Mouse (Mus musculus) 3134 (cell line): ENCODE results near the gene Cdk5r1.

Experiments used
- DNase-seq: peaks from one replicate; pipeline ENCODE4 v3.0.0-alpha.2; 2011; ENCODE audit warnings: low spot score; ENCODE audit not compliant: insufficient read length; ENCODE audit errors: extremely low read depth

Gene Cdk5r1

GRCm38 (mm10) chr11:80503281-80503680 lies 26.5 kb downstream of the Cdk5r1 start:
- DNase-seq, result no peak

GRCm38 (mm10) chr11:80503726-80504452 lies 27.1 kb downstream of the Cdk5r1 start:
- no peak for DNase-seq

GRCm38 (mm10) chr11:80504519-80505385 lies 27.9 kb downstream of the Cdk5r1 start:
- no peak for DNase-seq

DNA sequence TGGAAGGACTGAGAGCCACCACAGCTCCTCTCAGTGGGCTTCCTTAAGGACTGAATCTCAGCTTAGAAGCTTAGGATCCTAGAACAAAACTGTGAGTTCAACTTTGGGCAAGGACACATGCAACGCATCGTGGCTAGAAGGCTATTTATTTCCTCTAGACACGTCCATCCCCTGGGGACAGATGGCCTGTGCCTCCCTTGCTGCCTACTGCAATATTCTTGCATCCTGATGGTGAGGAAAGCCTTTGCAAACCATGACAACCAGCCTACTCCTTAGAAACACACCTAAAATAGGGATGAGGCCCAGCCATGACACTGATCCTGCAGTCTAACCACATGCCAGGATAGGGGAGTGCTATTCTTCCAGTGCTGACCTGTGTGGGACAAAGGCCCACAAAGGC lies 28.8 kb downstream of the Cdk5r1 start:
- DNase-seq, result no peak

- no peak for DNase-seq
These were observed 29.7 kb downstream of the Cdk5r1 start for GRCm38 (mm10) chr11:80506483-80506882.

- DNase-seq, result no peak
These were observed 31.0 kb downstream of the Cdk5r1 start for GRCm38 (mm10) chr11:80507791-80508190.

DNA sequence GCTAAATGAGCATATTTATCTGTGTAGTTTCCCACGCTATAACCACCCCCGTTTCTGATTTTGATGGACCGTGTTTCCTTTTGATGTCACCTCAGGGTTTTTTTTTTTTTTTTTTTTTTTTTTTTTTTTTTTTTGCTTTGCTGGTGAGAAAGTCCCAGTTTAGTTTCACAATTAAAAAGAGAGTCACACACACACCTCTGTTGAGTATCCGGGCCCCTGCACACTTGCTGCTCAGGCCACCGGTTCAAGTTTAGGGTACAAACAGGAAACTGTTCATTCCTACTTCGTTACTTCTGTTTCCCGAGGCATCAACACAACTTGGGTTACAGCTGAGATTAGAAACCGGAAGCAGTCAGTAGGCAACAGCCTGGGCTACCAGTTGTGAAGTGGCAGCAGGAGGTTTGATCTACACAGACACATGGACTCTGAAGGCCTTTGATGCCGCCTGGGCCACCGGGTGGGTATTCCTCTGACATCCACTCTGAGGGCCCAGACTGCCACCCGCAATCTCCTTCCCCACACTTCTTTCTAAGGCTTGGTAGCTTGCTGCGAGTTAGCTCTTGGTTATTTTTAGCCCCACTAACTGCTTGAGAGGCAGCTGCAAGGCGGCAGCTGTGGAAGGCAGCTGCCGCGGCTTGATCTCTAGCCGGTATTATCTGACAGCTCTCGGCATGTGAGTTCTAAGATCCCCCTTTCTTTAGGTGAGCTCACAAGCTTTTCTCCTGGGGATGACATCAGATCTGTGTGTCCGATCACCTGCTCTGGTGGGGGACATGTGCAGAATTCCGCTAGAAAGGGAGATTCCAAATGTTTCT lies 31.7 kb downstream of the Cdk5r1 start:
- DNase-seq, result no peak

- DNase-seq, result no peak
These were observed 32.3 kb downstream of the Cdk5r1 start for GRCm38 (mm10) chr11:80509176-80509506.

DNA sequence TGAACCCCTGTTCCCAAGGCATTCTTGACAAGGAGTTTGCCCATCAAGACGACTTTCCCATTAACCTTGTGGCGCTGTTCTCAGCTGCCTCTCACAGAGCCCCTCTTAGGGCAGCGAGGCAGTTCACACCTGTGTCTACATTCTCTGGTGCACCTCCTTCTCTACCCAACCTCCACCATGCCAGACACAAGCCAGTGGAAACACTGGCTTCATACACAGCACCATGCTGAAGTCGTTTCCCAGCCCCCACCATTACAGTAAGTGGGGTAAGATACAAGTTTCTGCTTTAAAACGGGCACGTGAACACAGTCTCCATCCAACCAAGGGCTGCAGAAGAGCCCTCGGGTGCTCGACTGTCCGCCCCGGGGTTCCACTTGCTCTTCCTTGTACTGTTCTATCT lies 33.3 kb downstream of the Cdk5r1 start:
- DNase-seq, result no peak

DNA sequence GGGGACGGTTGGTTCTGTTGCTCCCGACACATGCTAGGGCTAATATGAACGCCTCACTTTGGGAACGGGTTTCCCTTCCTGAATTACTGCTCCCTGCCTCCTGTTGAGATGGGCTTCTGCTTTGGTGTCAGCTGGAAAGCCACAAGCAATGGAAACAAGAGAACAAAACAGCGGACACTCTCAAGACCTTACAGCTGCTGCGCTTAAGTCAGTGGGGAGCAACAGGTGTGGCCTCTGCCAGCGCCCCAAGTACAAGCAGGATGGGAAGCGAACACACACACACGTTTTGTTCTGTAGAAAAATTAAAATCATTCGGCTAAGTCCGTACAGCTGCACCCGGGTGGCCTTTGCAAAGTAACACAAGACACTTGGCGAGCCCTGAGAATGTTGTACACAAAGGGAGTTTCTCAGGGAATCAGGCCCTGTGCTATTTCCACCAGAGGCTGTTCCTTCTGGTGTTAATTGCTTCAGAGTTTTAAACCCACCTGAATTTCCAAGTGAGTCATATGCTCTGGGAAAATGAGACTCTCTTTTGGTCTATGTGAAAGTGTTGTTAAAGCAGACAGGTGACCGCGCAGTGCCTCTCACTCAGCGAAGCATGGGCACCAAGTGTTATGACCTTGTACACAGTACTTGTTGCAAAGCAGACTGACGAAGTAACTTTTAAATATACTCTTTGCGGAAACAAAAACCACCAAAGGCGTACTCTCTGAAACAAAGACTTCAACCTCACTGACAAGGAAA lies 35.7 kb downstream of the Cdk5r1 start:
- DNase-seq, result no peak

- no peak for DNase-seq
These were observed 37.0 kb downstream of the Cdk5r1 start for GRCm38 (mm10) chr11:80513796-80514195.

DNA sequence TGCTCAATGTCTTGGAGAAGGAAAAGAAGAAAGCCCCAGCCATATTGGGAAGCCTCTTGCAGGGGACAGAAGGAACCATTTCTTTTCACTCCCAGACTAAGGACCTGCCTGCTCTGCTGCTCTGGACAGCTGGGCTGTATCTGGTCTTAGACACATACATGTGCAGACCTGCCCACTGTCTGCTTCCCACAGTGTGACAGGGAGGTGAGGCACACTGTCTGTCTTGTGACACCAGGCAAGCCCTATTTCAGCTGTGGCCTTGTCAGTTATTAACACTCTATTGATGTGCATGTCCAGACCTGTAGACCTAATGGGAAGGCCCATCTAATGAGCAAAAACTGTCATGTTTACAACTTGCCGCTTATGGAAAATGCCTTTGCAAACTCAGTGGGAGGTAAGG lies 38.5 kb downstream of the Cdk5r1 start:
- DNase-seq, result no peak

- no peak for DNase-seq
These were observed 39.1 kb downstream of the Cdk5r1 start for GRCm38 (mm10) chr11:80515895-80516294.

- no peak for DNase-seq
These were observed 41.9 kb downstream of the Cdk5r1 start for GRCm38 (mm10) chr11:80518421-80519367.

DNA sequence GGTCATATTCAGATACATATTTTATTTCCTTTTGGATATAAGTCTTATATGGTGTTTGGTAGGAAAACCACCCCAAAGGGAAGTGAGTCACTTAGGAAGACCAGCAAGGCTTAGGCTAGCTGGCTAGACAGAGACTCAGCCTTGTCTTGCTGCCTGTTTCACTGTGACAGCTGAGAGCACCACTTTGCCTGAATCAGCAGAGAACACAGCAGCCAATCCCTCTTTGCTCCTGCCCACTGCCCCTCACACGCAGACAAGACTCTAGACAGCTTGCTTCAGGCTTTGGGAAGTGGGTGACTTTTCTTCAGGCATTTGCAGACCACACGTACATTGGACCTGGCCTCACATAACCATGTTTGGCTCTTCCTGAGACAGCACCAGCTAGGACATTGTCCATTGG lies 44.3 kb downstream of the Cdk5r1 start:
- DNase-seq, result no peak

GRCm38 (mm10) chr11:80522852-80523251 lies 46.0 kb downstream of the Cdk5r1 start:
- DNase-seq, result no peak

GRCm38 (mm10) chr11:80523410-80523809 lies 46.6 kb downstream of the Cdk5r1 start:
- DNase-seq, result no peak

DNA sequence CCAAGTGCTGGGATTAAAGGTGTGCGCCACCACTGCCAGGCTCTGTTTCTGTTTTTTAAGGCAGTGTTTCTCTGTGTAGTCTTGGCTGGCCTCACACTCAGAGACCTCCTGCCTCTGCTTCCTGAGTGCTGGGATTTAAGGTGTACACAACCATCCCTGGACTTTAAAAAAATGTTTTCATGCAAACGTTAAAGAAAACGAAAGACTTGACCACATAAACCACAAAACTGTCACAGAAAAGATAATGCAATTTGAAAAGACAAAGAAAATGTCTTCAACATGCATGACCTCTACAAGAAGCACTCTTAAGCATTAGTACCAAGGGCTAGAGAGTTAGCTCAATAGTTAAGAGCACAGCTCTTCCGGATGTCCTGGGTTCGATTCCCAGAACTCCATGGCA lies 47.4 kb downstream of the Cdk5r1 start:
- DNase-seq, result no peak

DNA sequence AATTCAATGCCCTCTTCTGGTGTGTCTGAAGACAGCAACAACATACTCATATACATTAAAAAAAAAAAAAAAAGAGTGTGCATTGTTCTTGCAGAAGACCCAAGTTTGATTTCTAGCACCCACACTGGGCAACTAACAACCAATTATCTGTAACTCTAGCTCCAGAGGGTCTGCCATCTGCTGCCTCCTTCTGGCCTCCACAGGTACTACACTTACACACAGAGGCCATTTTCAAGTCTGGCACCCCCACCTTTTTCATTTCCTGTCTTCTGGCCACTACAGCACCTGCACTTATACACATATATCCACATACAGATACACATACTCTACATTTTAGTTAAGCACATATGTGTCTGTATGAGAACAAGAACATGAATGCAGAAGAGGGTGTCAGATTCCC lies 50.9 kb downstream of the Cdk5r1 start:
- DNase-seq, result no peak

DNA sequence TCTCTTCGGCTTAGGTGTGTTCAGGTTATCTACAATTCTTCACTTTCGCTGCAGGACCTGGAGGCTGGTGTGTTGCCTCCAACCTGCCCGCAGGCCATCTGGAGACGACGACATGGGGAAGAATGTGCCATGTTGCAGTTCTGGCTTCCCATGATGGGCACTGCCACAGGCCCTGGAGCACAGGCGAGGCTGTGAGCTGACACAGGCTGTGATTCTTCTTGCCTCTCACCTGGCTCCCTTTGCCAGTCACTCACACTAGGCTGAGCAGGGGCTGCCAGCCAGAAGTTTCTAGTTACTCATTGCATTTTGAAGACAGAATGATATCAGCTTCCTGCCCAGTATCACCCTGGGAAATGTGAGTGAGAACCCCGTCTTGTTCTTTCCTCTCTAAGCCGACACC lies 52.3 kb downstream of the Cdk5r1 start:
- no peak for DNase-seq
